Mouse (Mus musculus) megakaryocyte, embryonic 14.5 days (primary cell): ENCODE data around the gene Rtp2.

Experiments
- FLI1 ChIP-seq: IDR thresholded peaks from 2 replicates; pipeline ENCODE4 v1.6.1; 2012; ENCODE audit warnings: low read length, inconsistent platforms, mixed read lengths
- GATA1 ChIP-seq: IDR thresholded peaks from 3 replicates; pipeline ENCODE4 v1.6.1; 2012; ENCODE audit warnings: mixed read lengths, low read length, inconsistent platforms, borderline replicate concordance

GRCm38 (mm10) chr16:23898840-23899239 is 33.4 kb downstream of the Rtp2 start:
- TF ChIP-seq GATA1: no peak
- no peak for TF ChIP-seq FLI1
